Mouse (Mus musculus) brain, embryonic 14.5 days (tissue): ENCODE results near the gene Efr3b.

Experiments
- CTCF ChIP-seq: fragments of 200-500 bp; IDR thresholded peaks from 2 replicates; pipeline ENCODE4 v1.5.1; 2012; ENCODE audit warnings: inconsistent platforms, mild to moderate bottlenecking, moderate library complexity, borderline replicate concordance; ENCODE audit not compliant: insufficient read depth, insufficient read length; ENCODE audit errors: extremely low read depth
- POLR2A ChIP-seq: fragments of 200-500 bp; IDR thresholded peaks from 2 replicates; pipeline ENCODE4 v1.6.1; 2012; ENCODE audit warnings: mild to moderate bottlenecking, inconsistent platforms, borderline replicate concordance; ENCODE audit not compliant: poor library complexity, insufficient read depth, insufficient read length, severe bottlenecking; ENCODE audit errors: extremely low read depth

GRCm38 (mm10) chr12:3926127-3926526 lies 112.6 kb downstream of the Efr3b start:
- peak; percentile 76; the same call in 1 of the 2 replicates for TF ChIP-seq CTCF
- TF ChIP-seq POLR2A, result no peak
